Mouse (Mus musculus) frontal cortex, postnatal 25 days (tissue): ENCODE data around the gene Gm10912.
"Not testable (repeated sequence)": the region's sequence is repeated elsewhere in the genome, so short reads cannot be mapped to it uniquely, and the experiment has no call there.

Source experiments
- DNase-seq, 2 experiments: peaks; one replicate each; pipeline ENCODE4 v3.0.0; 2022; ENCODE audit warnings: low spot score in 2 of 2

The Gm10912 gene

DNA sequence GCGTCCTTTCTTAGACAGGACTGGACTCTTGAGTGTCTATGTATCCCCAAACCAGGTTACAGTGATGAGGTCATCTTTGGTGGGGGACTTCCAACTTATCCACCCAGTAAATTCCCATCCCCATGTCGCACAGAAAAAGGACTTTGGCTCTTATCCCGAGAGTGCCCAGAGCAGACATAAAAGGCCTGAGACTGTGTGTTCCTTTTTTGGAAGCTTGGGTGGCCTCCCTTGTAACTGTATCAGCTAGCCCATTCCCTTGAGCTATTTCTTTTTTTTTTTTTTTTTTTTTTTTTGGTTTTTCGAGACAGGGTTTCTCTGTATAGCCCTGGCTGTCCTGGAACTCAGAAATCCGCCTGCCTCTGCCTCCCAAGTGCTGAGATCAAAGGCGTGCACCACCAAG lies at the start of gene Gm10912:
Gene Gm10912, plus strand, starts transcription at position 301 of the 400 bp plus-strand sequence.
- not testable (repeated sequence) for DNase-seq

- no peak for DNase-seq
Observed at GRCm38 (mm10) chr2:104023096-104023495, 42.5 kb upstream of the Gm10912 start.

GRCm38 (mm10) chr2:104024656-104025055 lies 41.0 kb upstream of the Gm10912 start:
- DNase-seq, result no peak

DNA sequence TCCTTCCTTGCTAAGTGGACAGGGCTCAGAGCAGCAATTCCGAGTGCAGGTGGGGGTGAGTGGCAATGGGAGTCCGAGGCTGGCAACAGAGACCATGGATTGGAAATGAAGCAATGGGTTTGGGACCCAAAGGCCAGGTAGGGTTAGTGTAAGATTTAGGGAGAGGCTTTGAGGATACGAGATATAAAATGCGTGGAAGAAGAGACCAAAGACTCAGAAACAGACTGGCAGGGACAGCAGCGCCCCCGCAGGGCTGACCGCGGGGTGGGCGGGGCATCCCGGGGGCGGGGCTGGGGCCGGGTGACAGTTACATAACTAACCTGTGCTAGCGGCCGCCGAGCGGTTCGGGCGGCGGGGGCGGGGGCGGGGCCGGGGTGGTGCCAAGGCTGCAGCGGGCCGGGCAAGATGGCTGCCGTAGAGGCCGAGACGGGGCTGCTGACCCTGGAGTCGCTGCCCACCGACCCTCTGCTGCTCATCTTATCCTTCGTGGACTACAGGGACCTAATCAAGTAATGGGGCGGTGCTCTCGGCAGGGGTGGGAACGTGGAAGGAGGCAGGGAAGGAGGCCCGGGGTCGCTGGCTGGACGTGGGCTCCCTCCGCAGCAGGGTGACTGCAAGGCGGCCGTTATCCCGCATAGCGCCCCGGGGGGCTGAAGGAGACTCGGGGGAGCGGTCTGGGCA lies 38.0 kb upstream of the Gm10912 start, which contains the start of gene Fbxo3:
Gene Fbxo3, plus strand, starts transcription at position 264 of the 681 bp plus-strand sequence.
- peak; percentile 58 to 62 for DNase-seq

- peak in 1 of 2 experiments; percentile 13 for DNase-seq
Observed at GRCm38 (mm10) chr2:104028139-104028723, 37.4 kb upstream of the Gm10912 start, which contains the start of gene 4931422A03Rik. Gene 4931422A03Rik (minus strand): TSS chr2:104028361.

DNA sequence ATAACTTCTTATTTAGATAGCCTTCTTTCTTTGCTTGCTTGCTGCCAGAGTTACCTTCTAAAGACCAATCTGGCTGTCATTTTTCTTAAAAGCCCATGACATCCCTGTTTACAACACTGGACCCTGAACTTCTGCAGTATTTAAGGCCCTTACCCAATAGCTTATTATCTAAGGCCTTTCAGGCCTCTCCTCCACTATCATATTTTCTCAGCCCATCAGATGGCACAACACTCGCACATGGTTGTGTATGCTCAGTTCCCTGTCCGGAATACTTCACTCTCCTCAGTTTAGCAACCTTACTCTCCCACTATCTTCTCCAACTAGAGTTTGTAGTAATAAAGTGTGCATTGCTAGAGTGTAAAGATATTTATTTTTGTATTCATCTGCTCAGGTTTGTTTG lies 36.6 kb upstream of the Gm10912 start:
- no peak for DNase-seq

- no peak for DNase-seq
Observed at GRCm38 (mm10) chr2:104030381-104030780, 35.2 kb upstream of the Gm10912 start.

GRCm38 (mm10) chr2:104032056-104032455 lies 33.6 kb upstream of the Gm10912 start:
- no peak for DNase-seq

GRCm38 (mm10) chr2:104034832-104035472 lies 30.7 kb upstream of the Gm10912 start:
- DNase-seq, result peak; percentile 41 to 47

GRCm38 (mm10) chr2:104035595-104035994 lies 30.0 kb upstream of the Gm10912 start:
- no peak for DNase-seq

DNA sequence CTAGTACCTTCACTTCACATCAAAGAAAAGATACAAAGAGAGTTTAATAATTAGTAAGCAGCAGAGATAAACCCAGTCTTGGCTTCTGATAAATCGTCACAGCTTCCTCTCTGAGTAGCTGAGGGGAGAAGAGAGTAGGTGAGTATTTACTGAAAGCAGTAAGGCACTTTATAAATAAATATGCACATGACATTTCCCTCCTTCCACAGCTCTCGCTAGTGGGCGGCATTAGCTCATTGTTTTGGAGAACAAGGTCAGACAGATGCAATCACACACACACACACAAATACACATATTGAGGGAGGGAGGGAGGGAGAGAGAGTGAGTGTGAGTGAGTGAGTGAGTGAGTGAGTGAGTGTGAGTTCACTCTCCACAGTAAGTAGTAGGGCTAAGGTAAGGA lies 29.3 kb upstream of the Gm10912 start:
- no peak for DNase-seq

DNA sequence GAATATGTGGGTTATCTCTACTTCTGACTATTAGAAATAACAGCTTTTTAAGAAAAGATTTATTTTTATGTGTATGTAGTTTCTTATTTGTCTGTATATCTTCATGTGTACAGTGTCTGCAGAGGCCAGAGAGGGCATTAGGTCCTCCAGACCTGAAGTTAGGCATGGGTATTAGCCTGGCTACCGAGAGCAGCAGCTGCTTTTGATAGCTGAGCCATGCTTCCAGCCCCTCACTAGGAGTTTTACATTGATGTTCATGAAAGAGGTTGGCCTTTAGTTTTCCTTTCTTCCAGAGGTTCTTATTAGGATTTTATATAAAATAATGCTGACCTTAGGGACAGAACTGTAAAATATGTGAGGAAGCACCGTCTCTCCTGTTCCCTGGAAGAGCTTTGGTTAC lies 27.4 kb upstream of the Gm10912 start:
- no peak for DNase-seq

DNA sequence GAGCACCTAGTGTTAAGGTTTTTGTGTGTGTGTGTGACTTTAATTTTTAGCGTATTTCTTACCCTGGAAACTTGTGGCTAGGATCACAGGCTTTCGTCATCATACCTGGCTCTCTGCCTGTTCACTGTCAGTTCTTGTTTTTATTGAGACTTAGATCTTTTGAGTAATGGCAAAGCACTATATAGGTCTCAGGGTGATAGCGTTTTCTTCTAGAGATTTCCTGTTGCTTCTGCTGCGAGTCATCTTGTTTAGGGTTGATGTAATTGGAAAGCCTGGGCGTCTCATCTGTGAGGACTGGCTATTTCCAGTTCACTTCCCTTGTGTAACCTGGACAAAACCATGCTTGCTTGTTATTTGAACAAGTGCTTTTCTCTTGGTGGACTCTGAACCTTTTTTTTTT lies 24.0 kb upstream of the Gm10912 start:
- DNase-seq, result no peak

GRCm38 (mm10) chr2:104042766-104043165 lies 22.9 kb upstream of the Gm10912 start:
- no peak for DNase-seq

DNA sequence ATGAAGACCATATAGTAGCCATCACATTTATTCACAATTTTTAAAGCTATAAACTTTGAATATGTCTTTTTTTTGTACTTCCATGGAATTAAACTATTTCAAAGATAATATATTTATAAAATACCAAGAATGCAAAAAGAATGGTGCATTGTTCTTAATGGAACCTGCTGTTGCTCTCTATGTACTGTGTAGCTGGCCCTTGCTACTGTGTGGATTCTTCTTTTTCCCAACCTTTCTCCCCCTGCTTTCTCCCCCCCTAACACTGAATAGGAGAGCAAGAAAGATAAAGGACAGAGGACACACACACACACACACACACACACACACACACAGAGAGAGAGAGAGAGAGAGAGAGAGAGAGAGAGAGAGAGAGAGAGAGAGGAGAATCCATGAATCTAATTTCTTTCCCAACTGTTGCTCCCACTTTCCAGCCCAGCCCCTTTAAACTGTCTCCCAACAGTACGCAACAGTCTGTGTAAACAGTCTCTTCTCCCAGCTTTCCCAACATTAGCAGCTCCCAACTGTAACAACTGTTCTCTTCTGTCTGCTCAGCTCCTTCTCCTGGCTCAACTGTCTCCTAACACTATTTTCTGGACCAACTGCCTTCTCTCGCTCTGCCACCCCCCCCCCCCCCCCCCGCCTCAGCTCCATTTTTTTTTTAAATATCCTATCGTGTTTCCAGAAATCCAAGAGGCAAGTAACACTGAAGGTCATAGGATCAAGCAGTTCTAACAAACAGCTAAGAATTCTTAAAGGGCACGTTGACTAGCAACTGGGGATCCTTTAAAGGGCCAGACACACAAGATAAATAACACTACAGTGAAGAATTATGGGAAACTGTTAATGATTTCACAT lies 21.8 kb upstream of the Gm10912 start:
- no peak for DNase-seq

- no peak for DNase-seq
Observed at GRCm38 (mm10) chr2:104044479-104045080, 21.0 kb upstream of the Gm10912 start.

GRCm38 (mm10) chr2:104058381-104058780 lies 7.2 kb upstream of the Gm10912 start:
- no peak for DNase-seq

DNA sequence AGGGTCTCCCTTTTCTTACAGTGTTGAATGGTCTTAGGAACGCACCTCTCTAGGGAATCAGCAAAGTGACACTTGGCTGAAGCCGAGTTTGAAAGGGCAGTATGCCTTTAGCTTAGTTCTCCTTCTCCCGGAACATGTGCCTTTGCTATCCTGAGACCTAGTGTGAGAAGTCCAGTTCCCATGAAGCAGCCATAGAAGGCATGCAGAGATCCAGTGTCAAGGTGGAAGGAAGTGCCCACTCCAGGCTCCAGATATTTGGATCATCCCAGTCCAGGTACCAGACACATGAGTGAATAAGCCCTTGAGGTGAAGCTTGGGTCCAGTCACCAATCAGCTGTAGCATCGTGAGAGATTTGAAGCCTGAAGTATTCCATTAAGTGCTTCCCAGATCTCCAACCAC lies 6.7 kb upstream of the Gm10912 start:
- DNase-seq, result no peak

GRCm38 (mm10) chr2:104059786-104060185 lies 5.8 kb upstream of the Gm10912 start:
- no peak for DNase-seq

- no peak for DNase-seq
Observed at GRCm38 (mm10) chr2:104060996-104061395, 4.6 kb upstream of the Gm10912 start.

- DNase-seq, result no peak
Observed at GRCm38 (mm10) chr2:104062665-104063064, 3.0 kb upstream of the Gm10912 start.

DNA sequence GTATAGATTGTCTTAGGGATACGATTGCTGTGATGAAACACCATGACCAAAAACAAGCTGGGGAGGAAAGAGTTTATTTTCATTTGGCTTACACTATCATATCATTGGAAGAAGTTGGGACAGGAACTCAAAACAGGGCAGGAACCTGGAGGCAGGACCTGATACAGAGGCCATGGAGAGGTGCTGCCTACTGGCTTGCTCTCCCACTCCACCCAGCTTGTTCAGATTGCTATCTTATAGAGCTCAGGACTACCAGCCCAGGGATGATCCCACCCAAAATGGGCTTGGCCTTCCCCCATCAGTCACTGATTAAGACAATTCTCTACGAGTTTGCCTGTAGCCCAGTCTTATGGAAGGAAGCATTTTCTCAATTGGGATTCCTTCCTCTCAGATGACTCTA lies 1.5 kb upstream of the Gm10912 start:
- no peak for DNase-seq
